Mouse (Mus musculus) kidney, postnatal 0 days (tissue): Measurements from ENCODE around the gene Col25a1. TPM values are rescaled to one million over a fixed set of nuclear protein-coding genes. Genes with fewer than 3 reads are reported as not detected.

Source experiments
- ATAC-seq: fragments of 200-750 bp; cut with Nextera tagmentation; replicated peaks from 2 replicates; pipeline ENCODE4 v1.8.0; 2017; ENCODE audit warnings: low read depth, moderate number of reproducible peaks, moderate TSS enrichment, moderate library complexity; ENCODE audit not compliant: low FRiP score
- DNase-seq: peaks from one replicate; pipeline ENCODE4 v3.0.0-alpha.2; 2016; ENCODE audit warnings: low spot score
- H3K27ac ChIP-seq: fragments of 300-500 bp; sonication (generic); 2 replicates; pipeline ENCODE4 v1.5.1; 2014; ENCODE audit warnings: mild to moderate bottlenecking
- H3K27me3 ChIP-seq: fragments of 300-500 bp; sonication (generic); 2 replicates; pipeline ENCODE4 v1.6.1; 2014; ENCODE audit warnings: low read length, mixed read lengths; ENCODE audit not compliant: insufficient read depth
- H3K36me3 ChIP-seq: fragments of 300-500 bp; sonication (generic); 2 replicates; pipeline ENCODE4 v1.6.1; 2014; ENCODE audit warnings: low read length, mixed read lengths; ENCODE audit not compliant: insufficient read depth
- H3K4me1 ChIP-seq: fragments of 300-500 bp; sonication (generic); replicated peaks from 2 replicates; pipeline ENCODE4 v1.6.1; 2014; ENCODE audit warnings: antibody characterized with exemption, low read length, mixed read lengths; ENCODE audit not compliant: insufficient read depth
- H3K4me2 ChIP-seq: fragments of 300-500 bp; sonication (generic); 2 replicates; pipeline ENCODE4 v1.6.1; 2014; ENCODE audit warnings: mild to moderate bottlenecking, low read length, moderate library complexity, mixed read lengths
- H3K4me3 ChIP-seq: fragments of 300-500 bp; sonication (generic); replicated peaks from 2 replicates; pipeline ENCODE4 v1.5.1; 2014; ENCODE audit warnings: low read depth, low read length
- H3K9ac ChIP-seq: fragments of 300-500 bp; sonication (generic); 2 replicates; pipeline ENCODE4 v1.6.1; 2014; ENCODE audit warnings: low read depth, low read length
- H3K9me3 ChIP-seq: fragments of 300-500 bp; sonication (generic); replicated peaks from 2 replicates; pipeline ENCODE4 v1.6.1; 2016; ENCODE audit warnings: low read length, inconsistent platforms, mixed read lengths
- CTCF ChIP-seq: IDR thresholded peaks from 2 replicates; pipeline ENCODE4 v1.5.1; 2016; ENCODE audit warnings: antibody characterized with exemption, low read depth, mild to moderate bottlenecking, moderate library complexity
- WGBS: fragments of 180-500 bp; shearing (Covaris S2); extraction: QIAGEN DNeasy Blood & Tissue Kit; methylation state at CpG from one replicate; pipeline ENCODE4 v1.1.7; 2014; 5-methylcytosine and 5-hydroxymethylcytosine counted together
- polyA plus RNA-seq: library from polyadenylated mRNA; unstranded; fragments of >200 nt; fragmentation: Nextera tagmentation; extraction: Ambion mirVana; gene quantifications from 2 replicates; pipeline ENCODE4 v1.2.1, GENCODE M21; 2015

The Col25a1 gene
- polyA plus RNA-seq, 1 experiment from 2014 or later, result 1.4 TPM

DNA sequence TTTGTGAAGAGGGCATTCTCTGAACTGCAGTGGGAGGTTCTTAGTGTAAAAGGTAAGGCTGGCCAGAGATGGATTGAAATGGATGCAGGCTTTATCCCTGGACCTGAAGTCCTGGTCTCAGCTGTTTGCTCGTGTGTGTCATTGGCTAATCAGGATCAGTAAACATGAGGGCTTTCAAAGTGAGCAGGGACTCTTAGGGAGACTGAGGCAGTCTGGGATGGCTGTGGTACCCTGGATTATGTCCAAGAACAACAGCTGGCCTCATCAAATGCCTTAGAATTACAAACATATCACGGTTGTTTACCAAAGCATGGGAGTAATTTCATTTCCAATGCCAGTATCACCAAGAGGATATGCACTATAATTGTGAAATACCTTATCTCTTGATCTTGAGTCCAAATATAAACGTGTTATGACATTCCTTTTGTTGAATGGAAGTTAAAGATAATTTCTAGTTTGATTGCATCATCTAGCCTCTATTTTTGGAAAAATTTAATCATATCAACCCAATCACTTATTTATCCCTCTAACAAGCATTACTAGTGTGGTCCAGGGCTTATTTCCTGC is 201.1 kb downstream of the Col25a1 start:
- Histone ChIP-seq H3K4me1 (no peaks in the 10 kb centered on the region; the same call in 1 of the 2 replicates), H3K9ac (no peak overlapping the region), H3K36me3 (no peaks in the 10 kb centered on the region), H3K27me3 (no peaks in the 10 kb centered on the region), H3K4me2 (no peak overlapping the region), H3K4me3 (no peak overlapping the region), H3K27ac (no peak overlapping the region), H3K9me3 (no peaks in the 10 kb centered on the region)
- WGBS, result 55% methylated on average over 3 of the region's 3 CpGs
- ATAC-seq, result no peak
- TF ChIP-seq CTCF, result no peak
- DNase-seq, result no peak

DNA sequence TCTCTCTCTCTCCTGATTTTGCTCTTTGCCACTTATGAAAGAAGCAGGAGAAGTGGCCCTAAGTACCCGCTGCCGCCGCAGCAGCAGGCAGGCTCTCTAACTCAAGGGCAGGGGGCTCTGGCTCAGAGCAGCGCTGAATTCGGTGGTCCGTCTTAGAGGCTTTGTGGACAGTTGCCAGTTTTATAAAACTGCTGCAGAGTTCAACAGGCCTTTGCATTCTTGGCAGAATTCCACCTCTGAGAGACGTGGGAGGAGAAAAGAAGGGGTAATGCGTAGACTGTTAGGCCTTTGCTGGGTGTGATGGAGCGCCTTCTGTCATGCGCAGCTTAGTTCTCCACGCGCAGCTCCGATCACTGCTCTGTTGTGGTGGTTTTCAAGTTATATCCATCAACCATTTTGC is 206.6 kb downstream of the Col25a1 start:
- WGBS, result 43% methylated on average over 13 of the region's 13 CpGs
- Histone ChIP-seq H3K9me3 (no peaks in the 10 kb centered on the region), H3K4me2 (peak overlapping the region; percentile 41), H3K27ac (no peak overlapping the region; the same call in 1 of the 2 replicates), H3K4me1 (no peaks in the 10 kb centered on the region; the same call in 1 of the 2 replicates), H3K4me3 (no peak overlapping the region), H3K27me3 (no peaks in the 10 kb centered on the region), H3K9ac (0 out of 2 replicates have a peak overlapping the region, but pooled peaks have one; percentile 42), H3K36me3 (no peaks in the 10 kb centered on the region)
- ATAC-seq (0 out of 2 replicates have a peak, but pooled peaks have one; percentile 29), DNase-seq (peak; percentile 87)
- no peak for TF ChIP-seq CTCF

DNA sequence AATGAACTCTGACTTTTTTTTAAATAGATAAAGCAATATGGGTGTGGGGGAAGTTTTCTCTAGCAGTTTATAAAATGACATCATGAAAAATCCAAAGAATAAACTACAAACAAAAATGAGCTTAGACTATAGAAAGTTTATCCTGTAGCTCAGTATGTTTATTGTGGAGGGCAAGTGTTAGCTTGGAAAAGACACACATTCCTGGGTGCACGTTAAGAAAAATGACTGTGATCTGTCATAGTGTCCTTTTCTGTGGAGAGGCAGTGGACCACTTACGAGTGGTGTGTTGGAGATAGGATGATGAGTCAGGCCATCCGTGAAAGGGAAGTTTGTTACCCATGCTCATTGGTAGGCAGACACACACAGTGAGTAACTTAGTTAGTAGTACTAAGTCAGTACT is 207.1 kb downstream of the Col25a1 start:
- H3K9ac ChIP-seq, result no peak overlapping the region
- 58% methylated on average over 3 of the region's 3 CpGs for WGBS
- H3K4me2 ChIP-seq, result no peak overlapping the region
- ATAC-seq (no peak), DNase-seq (no peak)
- no peak for TF ChIP-seq CTCF
- H3K4me3 ChIP-seq, result no peak overlapping the region
- H3K27me3 ChIP-seq, result no peaks in the 10 kb centered on the region
- no peaks in the 10 kb centered on the region for H3K36me3 ChIP-seq
- no peaks in the 10 kb centered on the region; the same call in 1 of the 2 replicates for H3K4me1 ChIP-seq
- no peak overlapping the region for H3K27ac ChIP-seq
- no peaks in the 10 kb centered on the region for H3K9me3 ChIP-seq

DNA sequence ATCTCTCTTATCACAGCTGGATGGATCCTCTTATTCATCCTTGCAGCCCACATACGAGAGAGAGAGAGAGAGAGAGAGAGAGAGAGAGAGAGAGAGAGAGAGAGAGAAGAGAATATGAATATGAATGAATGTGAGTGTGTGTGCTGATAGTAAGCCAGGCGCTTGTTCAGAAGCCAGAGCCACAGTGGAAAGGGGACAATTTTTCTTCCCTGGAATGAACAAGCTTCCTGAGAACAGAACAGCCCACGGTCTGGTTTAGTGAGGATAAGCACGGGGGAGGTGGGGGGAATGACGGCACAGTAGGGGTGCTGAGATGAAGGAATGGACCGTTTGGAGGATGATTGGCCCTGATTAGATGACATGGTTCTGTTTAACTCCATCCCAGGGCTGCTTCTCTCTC is 218.9 kb downstream of the Col25a1 start:
- TF ChIP-seq CTCF, result no peak

DNA sequence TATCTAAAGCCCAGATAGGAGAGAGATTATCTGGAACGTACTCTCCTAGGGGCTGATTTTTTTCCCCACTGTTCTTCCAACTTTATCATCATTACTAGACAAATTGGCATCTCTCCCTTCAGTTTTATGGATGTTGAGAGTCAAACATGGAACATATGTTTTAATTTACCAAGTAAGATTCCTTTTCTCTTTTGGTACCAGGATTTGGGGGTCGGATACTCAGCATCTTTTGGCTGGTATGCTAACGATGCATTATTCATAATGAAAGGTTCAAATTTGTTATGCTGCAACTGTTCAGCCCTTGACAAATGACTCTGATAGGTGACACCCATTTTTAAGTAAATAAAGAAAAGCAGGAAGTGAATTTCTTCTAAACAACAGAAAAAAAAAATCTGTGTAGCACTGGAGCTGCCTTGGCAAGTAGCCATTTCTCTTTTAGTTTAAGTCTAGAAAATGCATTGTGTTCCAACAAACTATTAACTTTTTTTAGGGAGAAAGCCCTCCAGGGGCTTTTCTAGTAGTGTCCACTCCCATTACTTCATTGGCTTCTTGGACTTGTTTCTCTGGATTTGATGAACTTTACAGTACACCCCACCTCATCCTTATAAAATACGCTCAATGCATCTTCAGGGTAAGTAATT is 223.2 kb downstream of the Col25a1 start:
- Histone ChIP-seq H3K27ac (no peak overlapping the region), H3K27me3 (no peaks in the 10 kb centered on the region), H3K4me3 (no peak overlapping the region), H3K9me3 (no peaks in the 10 kb centered on the region), H3K9ac (no peak overlapping the region), H3K4me2 (no peak overlapping the region), H3K4me1 (no peaks in the 10 kb centered on the region), H3K36me3 (no peaks in the 10 kb centered on the region)
- WGBS, result 54% methylated on average over 4 of the region's 4 CpGs
- DNase-seq (peak; percentile 73), ATAC-seq (no peak)
- no peak for TF ChIP-seq CTCF

More for the DNA sequence above, 218.9 kb downstream of the Col25a1 start:
- Histone ChIP-seq H3K4me3 (no peak overlapping the region), H3K27ac (no peak overlapping the region), H3K27me3 (no peaks in the 10 kb centered on the region), H3K4me2 (no peak overlapping the region), H3K36me3 (no peaks in the 10 kb centered on the region), H3K9ac (no peak overlapping the region), H3K9me3 (no peaks in the 10 kb centered on the region), H3K4me1 (no peaks in the 10 kb centered on the region)
- 58% methylated on average over 6 of the region's 6 CpGs for WGBS
- DNase-seq (no peak), ATAC-seq (no peak)

DNA sequence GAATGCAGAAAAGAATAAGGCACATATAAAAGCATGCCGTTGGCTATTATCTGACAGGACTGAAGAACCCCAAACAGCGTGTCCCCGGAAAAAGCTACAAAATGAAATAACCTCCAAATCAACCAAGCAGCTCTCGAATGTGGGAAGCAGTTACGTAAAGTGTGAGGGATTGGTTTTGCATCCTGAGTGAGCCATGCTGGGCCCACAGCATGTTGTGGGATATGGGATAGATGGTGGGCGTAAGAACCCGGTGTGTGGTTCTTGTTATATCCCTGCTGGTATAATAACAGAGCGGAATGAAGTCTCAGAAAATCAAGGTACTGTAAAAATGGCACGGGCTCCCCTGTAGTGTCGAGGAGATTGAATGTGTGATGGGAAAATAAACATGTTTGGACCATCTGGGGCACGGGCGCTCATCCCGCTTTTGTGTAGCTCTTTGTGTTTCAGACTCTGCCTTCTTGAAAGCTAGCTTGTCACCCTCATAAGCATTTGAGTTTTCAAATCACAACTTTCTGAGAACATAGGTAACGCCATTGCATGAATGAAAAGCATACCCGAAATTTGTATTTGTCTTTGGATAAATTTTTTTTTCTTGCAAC is 225.4 kb downstream of the Col25a1 start:
- no peaks in the 10 kb centered on the region for H3K9me3 ChIP-seq
- no peak for TF ChIP-seq CTCF
- DNase-seq (no peak), ATAC-seq (no peak)
- H3K27ac ChIP-seq, result no peak overlapping the region
- no peaks in the 10 kb centered on the region for H3K27me3 ChIP-seq
- no peak overlapping the region for H3K9ac ChIP-seq
- no peaks in the 10 kb centered on the region for H3K36me3 ChIP-seq
- WGBS, result 92% methylated on average over 15 of the region's 15 CpGs
- H3K4me2 ChIP-seq, result no peak overlapping the region
- no peaks in the 10 kb centered on the region for H3K4me1 ChIP-seq
- H3K4me3 ChIP-seq, result no peak overlapping the region
